Mouse (Mus musculus): ENCODE data around the gene Rbbp7. TPM values are rescaled to one million over a fixed set of nuclear protein-coding genes. Genes with fewer than 3 reads are reported as not detected.
"Not testable (repeated sequence)": the region's sequence is repeated elsewhere in the genome, so short reads cannot be mapped to it uniquely, and the experiment has no call there.

The Rbbp7 gene
- polyA plus RNA-seq, 1 experiment from 2014 or later = 345 TPM

GRCm38 (mm10) chrX:162770726-162771125 lies 10.5 kb downstream of the Rbbp7 start:
- ATAC-seq (ENCODE audit: low FRiP score) = no peak
- Histone ChIP-seq H3K4me3 (ENCODE audit: low read depth, low read length) (no peak overlapping the region), H3K36me3 (ENCODE audit: control insufficient read depth, insufficient read depth, low read length) (no peaks in the 10 kb centered on the region), H3K27ac (ENCODE audit: low read depth, low read length) (no peak overlapping the region), H3K4me2 (no peak overlapping the region), H3K9ac (ENCODE audit: low read length) (no peak overlapping the region), H3K9me3 (ENCODE audit: control insufficient read depth, low read length) (no peaks in the 10 kb centered on the region), H3K27me3 (ENCODE audit: control insufficient read depth, insufficient read depth, low read length) (no peaks in the 10 kb centered on the region), H3K4me1 (ENCODE audit: control insufficient read depth, insufficient read depth, low read length) (no peaks in the 10 kb centered on the region)
- peak; percentile 4 for DNase-seq (ENCODE audit: low spot score, missing footprints)
- WGBS = 85% methylated on average over 1 of the region's 1 CpGs

GRCm38 (mm10) chrX:162788372-162788771 lies 28.2 kb downstream of the Rbbp7 start:
- no peak overlapping the region for H3K4me2 ChIP-seq
- no peak for ATAC-seq (ENCODE audit: low FRiP score)
- H3K4me3 ChIP-seq (ENCODE audit: low read depth, low read length) = no peak overlapping the region
- no peaks in the 10 kb centered on the region; the same call in 1 of the 2 replicates for H3K27me3 ChIP-seq (ENCODE audit: control insufficient read depth, insufficient read depth, low read length)
- no peak overlapping the region for H3K9ac ChIP-seq (ENCODE audit: low read length)
- no peaks in the 10 kb centered on the region for H3K36me3 ChIP-seq (ENCODE audit: control insufficient read depth, insufficient read depth, low read length)
- DNase-seq (ENCODE audit: low spot score, missing footprints) = peak; percentile 59
- H3K4me1 ChIP-seq (ENCODE audit: control insufficient read depth, insufficient read depth, low read length) = no peaks in the 10 kb centered on the region
- 67% methylated on average over 1 of the region's 1 CpGs for WGBS
- no peaks in the 10 kb centered on the region for H3K9me3 ChIP-seq (ENCODE audit: control insufficient read depth, low read length)
- no peak overlapping the region for H3K27ac ChIP-seq (ENCODE audit: low read depth, low read length)

DNA sequence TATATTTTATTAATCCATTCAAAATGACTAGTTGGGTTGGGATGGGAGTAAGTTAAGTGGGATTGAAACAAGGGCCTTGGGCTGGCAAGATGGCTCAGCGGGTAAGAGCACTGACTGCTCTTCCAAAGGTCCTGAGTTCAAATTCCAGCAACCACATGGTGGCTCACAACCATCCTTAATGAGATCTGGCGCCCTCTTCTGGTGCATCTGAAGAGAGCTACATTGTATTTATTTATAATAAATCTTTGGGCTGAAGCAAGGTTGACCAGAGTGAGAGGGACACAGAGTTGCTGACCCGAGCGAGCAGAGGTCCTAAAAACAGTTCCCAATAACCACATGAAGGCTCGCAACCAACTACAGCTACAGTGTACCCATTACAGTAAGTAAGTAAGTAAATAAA lies 31.2 kb downstream of the Rbbp7 start:
- H3K36me3 ChIP-seq (ENCODE audit: control insufficient read depth, insufficient read depth, low read length); DNase-seq (ENCODE audit: low spot score, missing footprints); H3K27ac ChIP-seq (ENCODE audit: low read depth, low read length); H3K9me3 ChIP-seq (ENCODE audit: control insufficient read depth, low read length); H3K4me1 ChIP-seq (ENCODE audit: control insufficient read depth, insufficient read depth, low read length); ATAC-seq (ENCODE audit: low FRiP score); H3K4me2 ChIP-seq; H3K4me3 ChIP-seq (ENCODE audit: low read depth, low read length); H3K27me3 ChIP-seq (ENCODE audit: control insufficient read depth, insufficient read depth, low read length); H3K9ac ChIP-seq (ENCODE audit: low read length): not testable (repeated sequence)
- 82% methylated on average over 5 of the region's 5 CpGs for WGBS

- Histone ChIP-seq H3K27me3 (ENCODE audit: control insufficient read depth, insufficient read depth, low read length) (no peaks in the 10 kb centered on the region), H3K9me3 (ENCODE audit: control insufficient read depth, low read length) (no peaks in the 10 kb centered on the region), H3K4me1 (ENCODE audit: control insufficient read depth, insufficient read depth, low read length) (no peaks in the 10 kb centered on the region), H3K4me3 (ENCODE audit: low read depth, low read length) (no peak overlapping the region), H3K4me2 (no peak overlapping the region), H3K36me3 (ENCODE audit: control insufficient read depth, insufficient read depth, low read length) (no peaks in the 10 kb centered on the region; the same call in 1 of the 2 replicates), H3K9ac (ENCODE audit: low read length) (no peak overlapping the region), H3K27ac (ENCODE audit: low read depth, low read length) (no peak overlapping the region)
- ATAC-seq (ENCODE audit: low FRiP score) (no peak), DNase-seq (ENCODE audit: low spot score, missing footprints) (no peak)
These were observed 40.2 kb downstream of the Rbbp7 start for GRCm38 (mm10) chrX:162800371-162800770.

DNA sequence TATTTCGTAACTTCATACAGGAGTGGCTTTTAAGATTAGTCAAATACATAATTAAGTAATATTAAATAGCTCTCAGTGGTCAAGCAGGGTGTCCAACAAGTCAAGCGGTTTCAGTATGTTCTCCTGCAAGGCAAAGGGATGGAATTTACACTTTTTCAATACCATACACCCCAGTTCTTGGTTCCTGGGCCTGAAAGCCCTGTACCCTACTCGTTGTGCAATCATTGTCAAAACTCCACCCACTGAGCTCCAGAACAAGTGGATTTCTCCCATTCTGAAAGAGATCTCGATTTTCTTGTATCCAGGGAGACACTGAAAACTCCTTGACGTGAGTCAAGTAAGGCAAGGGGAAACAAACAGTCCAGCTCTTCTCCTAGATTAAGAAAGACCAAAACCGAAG lies 67.8 kb downstream of the Rbbp7 start:
- no peak for ATAC-seq (ENCODE audit: low FRiP score)
- Histone ChIP-seq H3K9me3 (ENCODE audit: control insufficient read depth, low read length) (no peaks in the 10 kb centered on the region), H3K4me2 (peak overlapping the region; percentile 70), H3K27me3 (ENCODE audit: control insufficient read depth, insufficient read depth, low read length) (no peaks in the 10 kb centered on the region), H3K4me1 (ENCODE audit: control insufficient read depth, insufficient read depth, low read length) (no peaks in the 10 kb centered on the region), H3K9ac (ENCODE audit: low read length) (peak overlapping the region; percentile 60; the same call in 1 of the 2 replicates), H3K36me3 (ENCODE audit: control insufficient read depth, insufficient read depth, low read length) (no peaks in the 10 kb centered on the region), H3K4me3 (ENCODE audit: low read depth, low read length) (peak overlapping the region; percentile 50), H3K27ac (ENCODE audit: low read depth, low read length) (no peak overlapping the region)
- DNase-seq (ENCODE audit: low spot score, missing footprints) = no peak
- WGBS = 44% methylated on average over 6 of the region's 6 CpGs

Other genes with a start within 250 kb of the Rbbp7 start
- gene Reps2, start 116.8 kb upstream of the Rbbp7 start, polyA plus RNA-seq (2014; fragmentation: Nextera tagmentation; extraction: Ambion mirVana) = 0.70 and 0.76 TPM in 2 replicates
- 18.1 and 18.8 TPM in 2 replicates for gene Txlng, start 69.1 kb downstream of the Rbbp7 start, polyA plus RNA-seq (2014; fragmentation: Nextera tagmentation; extraction: Ambion mirVana)
- 39.5 and 43.0 TPM in 2 replicates for gene Syap1, start 128.0 kb downstream of the Rbbp7 start, polyA plus RNA-seq (2014; fragmentation: Nextera tagmentation; extraction: Ambion mirVana)
- 86.1 and 101 TPM in 2 replicates for gene Ctps2, start 140.8 kb downstream of the Rbbp7 start, polyA plus RNA-seq (2014; fragmentation: Nextera tagmentation; extraction: Ambion mirVana)
- not detected in 2 replicates for gene S100g, start 204.2 kb downstream of the Rbbp7 start, polyA plus RNA-seq (2014; fragmentation: Nextera tagmentation; extraction: Ambion mirVana)

Data from midbrain, embryonic 11.5 days (tissue).